Mouse (Mus musculus): Measurements from ENCODE around the gene Chordc1. TPM values are rescaled to one million over a fixed set of nuclear protein-coding genes. Genes with fewer than 3 reads are reported as not detected.

Gene Chordc1
- polyA plus RNA-seq (2017; shearing (Covaris generic)), result 159 TPM

GRCm38 (mm10) chr9:18291571-18292429 is at the start of gene Chordc1:
Chordc1 (plus strand) TSS chr9:18292125.

Other genes starting within 250 kb of the Chordc1 start
- gene Naalad2, start 110.9 kb downstream of the Chordc1 start, polyA plus RNA-seq (2017; shearing (Covaris generic)), result 0.16 TPM
- gene Ubtfl1, start 112.3 kb downstream of the Chordc1 start, polyA plus RNA-seq (2017; shearing (Covaris generic)), result 0.06 TPM
- gene Mbd3l2, start 138.5 kb downstream of the Chordc1 start, polyA plus RNA-seq (2017; shearing (Covaris generic)), result not detected
- 3.2 TPM for gene Zfp558, start 186.1 kb downstream of the Chordc1 start, polyA plus RNA-seq (2017; shearing (Covaris generic))
- not detected for gene Mbd3l1, start 186.2 kb downstream of the Chordc1 start, polyA plus RNA-seq (2017; shearing (Covaris generic))